Mouse (Mus musculus) embryonic facial prominence, embryonic 13.5 days (tissue): ENCODE data around the gene Tacc3. TPM values are rescaled to one million over a fixed set of nuclear protein-coding genes. Genes with fewer than 3 reads are reported as not detected.

Experiments used
- ATAC-seq: fragments of 200-750 bp; cut with Nextera tagmentation; 2 replicates; pipeline ENCODE4 v1.8.0; 2017; ENCODE audit warnings: low read depth; ENCODE audit not compliant: insufficient number of reproducible peaks, insufficient read depth, low FRiP score, low TSS enrichment
- H3K27ac ChIP-seq: fragments of 300-500 bp; sonication (generic); 2 replicates; pipeline ENCODE4 v1.5.1; 2015; ENCODE audit warnings: moderate library complexity, mild to moderate bottlenecking, inconsistent platforms
- H3K27me3 ChIP-seq: fragments of 300-500 bp; sonication (generic); 2 replicates; pipeline ENCODE4 v1.6.1; 2015; ENCODE audit warnings: mild to moderate bottlenecking, inconsistent platforms
- H3K36me3 ChIP-seq: fragments of 300-500 bp; sonication (generic); 2 replicates; pipeline ENCODE4 v1.6.1; 2015; ENCODE audit warnings: mild to moderate bottlenecking, inconsistent platforms
- H3K4me1 ChIP-seq: fragments of 300-500 bp; sonication (generic); 2 replicates; pipeline ENCODE4 v1.6.1; 2015; ENCODE audit warnings: inconsistent platforms
- H3K4me2 ChIP-seq: fragments of 300-500 bp; sonication (generic); 2 replicates; pipeline ENCODE4 v1.6.1; 2015; ENCODE audit warnings: moderate library complexity, mild to moderate bottlenecking, inconsistent platforms
- H3K4me3 ChIP-seq: fragments of 300-500 bp; sonication (generic); 2 replicates; pipeline ENCODE4 v1.5.1; 2015; ENCODE audit warnings: mild to moderate bottlenecking, inconsistent platforms
- H3K9ac ChIP-seq: fragments of 300-500 bp; sonication (generic); 2 replicates; pipeline ENCODE4 v1.6.1; 2015; ENCODE audit warnings: mild to moderate bottlenecking, inconsistent platforms
- H3K9me3 ChIP-seq: fragments of 300-500 bp; sonication (generic); 2 replicates; pipeline ENCODE4 v1.6.1; 2016; ENCODE audit warnings: inconsistent platforms
- WGBS: fragments of 180-500 bp; shearing (Covaris S2); methylation state at CpG from one replicate; pipeline ENCODE4 v1.1.7; 2015; ENCODE audit warnings: mixed read lengths; 5-methylcytosine and 5-hydroxymethylcytosine counted together
- polyA plus RNA-seq: library from polyadenylated mRNA; unstranded; fragments of >200 nt; fragmentation: Nextera tagmentation; extraction: Ambion mirVana; gene quantifications from 2 replicates; pipeline ENCODE4 v1.2.1, GENCODE M21; 2015

Tacc3 gene
- polyA plus RNA-seq, 1 experiment from 2014 or later = 208 TPM

- Histone ChIP-seq H3K27ac (no peak overlapping the region; the same call in 1 of the 2 replicates), H3K4me1 (peaks cover 31% of the 10 kb centered on the region), H3K9me3 (no peaks in the 10 kb centered on the region), H3K4me3 (peak overlapping the region; percentile 76), H3K9ac (peak overlapping the region; percentile 86), H3K4me2 (peak overlapping the region; percentile 96), H3K27me3 (no peaks in the 10 kb centered on the region), H3K36me3 (peaks cover 34% of the 10 kb centered on the region)
- no peak for ATAC-seq
- 34% methylated on average over 1 of the region's 1 CpGs for WGBS
These were observed 1.2 kb upstream of the Tacc3 start for GRCm38 (mm10) chr5:33656739-33657138.

GRCm38 (mm10) chr5:33657251-33657786, 609 bp upstream of the Tacc3 start:
- Histone ChIP-seq H3K36me3 (peaks cover 40% of the 10 kb centered on the region), H3K27ac (peak overlapping the region; percentile 95)
- WGBS = under 1% methylated on average over 32 of the region's 32 CpGs

GRCm38 (mm10) chr5:33658664-33659050, 729 bp downstream of the Tacc3 start:
- H3K27me3 ChIP-seq = no peaks in the 10 kb centered on the region
- peaks cover 31% of the 10 kb centered on the region for H3K4me1 ChIP-seq
- H3K36me3 ChIP-seq = peaks cover 44% of the 10 kb centered on the region
- no peak for ATAC-seq
- peak overlapping the region; percentile 86 for H3K9ac ChIP-seq
- H3K9me3 ChIP-seq = no peaks in the 10 kb centered on the region
- H3K4me3 ChIP-seq = peak overlapping the region; percentile 76
- peak overlapping the region; percentile 72 for H3K27ac ChIP-seq
- WGBS = under 1% methylated on average over 26 of the region's 26 CpGs
- H3K4me2 ChIP-seq = peak overlapping the region; percentile 96

More at GRCm38 (mm10) chr5:33657251-33657786, 609 bp upstream of the Tacc3 start:
- 0 out of 2 replicates have a peak, but pooled peaks have one; percentile 1 for ATAC-seq
- Histone ChIP-seq H3K4me1 (peaks cover 31% of the 10 kb centered on the region), H3K4me2 (peak overlapping the region; percentile 96), H3K4me3 (peak overlapping the region; percentile 76), H3K27me3 (no peaks in the 10 kb centered on the region), H3K9ac (peak overlapping the region; percentile 86), H3K9me3 (no peaks in the 10 kb centered on the region)

- H3K36me3 ChIP-seq = peaks cover 89% of the 10 kb centered on the region
- H3K4me2 ChIP-seq = no peak overlapping the region
- H3K4me1 ChIP-seq = no peaks in the 10 kb centered on the region
- H3K4me3 ChIP-seq = no peak overlapping the region
- ATAC-seq = no peak
- no peaks in the 10 kb centered on the region for H3K9me3 ChIP-seq
- H3K9ac ChIP-seq = no peak overlapping the region
- no peaks in the 10 kb centered on the region for H3K27me3 ChIP-seq
- no peak overlapping the region for H3K27ac ChIP-seq
These were observed 10.3 kb downstream of the Tacc3 start for GRCm38 (mm10) chr5:33668223-33668622.

GRCm38 (mm10) chr5:33671659-33672058, 13.7 kb downstream of the Tacc3 start:
- ATAC-seq = no peak
- H3K36me3 ChIP-seq = peaks cover 65% of the 10 kb centered on the region
- WGBS = 91% methylated on average over 5 of the region's 5 CpGs

GRCm38 (mm10) chr5:33674439-33674838, 16.5 kb downstream of the Tacc3 start:
- no peaks in the 10 kb centered on the region for H3K9me3 ChIP-seq
- no peaks in the 10 kb centered on the region for H3K4me1 ChIP-seq
- no peaks in the 10 kb centered on the region for H3K27me3 ChIP-seq
- no peak overlapping the region for H3K4me2 ChIP-seq
- H3K4me3 ChIP-seq = no peak overlapping the region
- ATAC-seq = no peak
- peaks cover 37% of the 10 kb centered on the region for H3K36me3 ChIP-seq
- WGBS = 49% methylated on average over 3 of the region's 3 CpGs
- H3K9ac ChIP-seq = no peak overlapping the region
- peak overlapping the region; percentile 28; the same call in 1 of the 2 replicates for H3K27ac ChIP-seq

More at GRCm38 (mm10) chr5:33671659-33672058, 13.7 kb downstream of the Tacc3 start:
- Histone ChIP-seq H3K27ac (no peak overlapping the region), H3K27me3 (no peaks in the 10 kb centered on the region), H3K9ac (no peak overlapping the region), H3K4me1 (no peaks in the 10 kb centered on the region), H3K4me3 (no peak overlapping the region), H3K9me3 (no peaks in the 10 kb centered on the region), H3K4me2 (no peak overlapping the region)

- ATAC-seq = no peak
- no peak overlapping the region for H3K9ac ChIP-seq
These were observed 18.0 kb downstream of the Tacc3 start for GRCm38 (mm10) chr5:33675964-33676363.

GRCm38 (mm10) chr5:33678244-33678643, 20.3 kb downstream of the Tacc3 start:
- ATAC-seq = no peak
- no peak overlapping the region for H3K4me2 ChIP-seq
- H3K27ac ChIP-seq = no peak overlapping the region
- WGBS = 84% methylated on average over 5 of the region's 5 CpGs
- H3K4me1 ChIP-seq = peaks cover 9% of the 10 kb centered on the region; the same call in 1 of the 2 replicates
- H3K9me3 ChIP-seq = no peaks in the 10 kb centered on the region
- H3K9ac ChIP-seq = no peak overlapping the region
- H3K36me3 ChIP-seq = peaks cover under 1% of the 10 kb centered on the region
- no peak overlapping the region for H3K4me3 ChIP-seq
- H3K27me3 ChIP-seq = no peaks in the 10 kb centered on the region

More at GRCm38 (mm10) chr5:33675964-33676363, 18.0 kb downstream of the Tacc3 start:
- no peak overlapping the region for H3K4me2 ChIP-seq
- no peak overlapping the region for H3K4me3 ChIP-seq
- WGBS = 4% methylated on average over 1 of the region's 1 CpGs
- H3K27ac ChIP-seq = no peak overlapping the region
- H3K9me3 ChIP-seq = no peaks in the 10 kb centered on the region
- H3K36me3 ChIP-seq = peaks cover 22% of the 10 kb centered on the region
- H3K4me1 ChIP-seq = peaks cover under 1% of the 10 kb centered on the region; the same call in 1 of the 2 replicates
- H3K27me3 ChIP-seq = no peaks in the 10 kb centered on the region

GRCm38 (mm10) chr5:33681044-33681443, 23.1 kb downstream of the Tacc3 start:
- Histone ChIP-seq H3K9ac (no peak overlapping the region), H3K4me1 (peaks cover 23% of the 10 kb centered on the region), H3K27ac (no peak overlapping the region), H3K9me3 (no peaks in the 10 kb centered on the region), H3K36me3 (no peaks in the 10 kb centered on the region), H3K4me2 (no peak overlapping the region), H3K4me3 (no peak overlapping the region), H3K27me3 (no peaks in the 10 kb centered on the region)
- WGBS = 37% methylated on average over 3 of the region's 3 CpGs
- no peak for ATAC-seq

GRCm38 (mm10) chr5:33681611-33682388, 23.9 kb downstream of the Tacc3 start:
- ATAC-seq = no peak
- Histone ChIP-seq H3K4me1 (peaks cover 23% of the 10 kb centered on the region), H3K4me2 (no peak overlapping the region), H3K27ac (no peak overlapping the region), H3K36me3 (no peaks in the 10 kb centered on the region), H3K9ac (peak overlapping the region; percentile 22; the same call in 1 of the 2 replicates), H3K27me3 (no peaks in the 10 kb centered on the region), H3K9me3 (no peaks in the 10 kb centered on the region), H3K4me3 (no peak overlapping the region)
- WGBS = 69% methylated on average over 15 of the region's 15 CpGs

- H3K9me3 ChIP-seq = no peaks in the 10 kb centered on the region
- 0 out of 2 replicates have a peak, but pooled peaks cover 4% of the 10 kb centered on the region for H3K27me3 ChIP-seq
- peaks cover 23% of the 10 kb centered on the region for H3K4me1 ChIP-seq
- H3K4me2 ChIP-seq = no peak overlapping the region
- no peak overlapping the region for H3K27ac ChIP-seq
- H3K9ac ChIP-seq = no peak overlapping the region
- ATAC-seq = no peak
- 82% methylated on average over 4 of the region's 4 CpGs for WGBS
- no peak overlapping the region for H3K4me3 ChIP-seq
- no peaks in the 10 kb centered on the region for H3K36me3 ChIP-seq
These were observed 25.0 kb downstream of the Tacc3 start for GRCm38 (mm10) chr5:33682963-33683362.
